Mouse (Mus musculus) forebrain, embryonic 16.5 days (tissue): ENCODE measurements around the gene Gm43518. TPM values are rescaled to one million over a fixed set of nuclear protein-coding genes. Genes with fewer than 3 reads are reported as not detected.

Experiments used
- ATAC-seq: fragments of 200-750 bp; cut with Nextera tagmentation; 2 replicates; pipeline ENCODE4 v1.8.0; 2017; ENCODE audit warnings: mild to moderate bottlenecking, moderate library complexity
- H3K27ac ChIP-seq: fragments of 300-500 bp; sonication (generic); 2 replicates; pipeline ENCODE4 v1.5.1; 2014; ENCODE audit warnings: low read length, control low read depth
- H3K27me3 ChIP-seq: fragments of 300-500 bp; sonication (generic); replicated peaks from 2 replicates; pipeline ENCODE4 v1.6.1; 2014; ENCODE audit warnings: low read length; ENCODE audit not compliant: control insufficient read depth, insufficient read depth
- H3K36me3 ChIP-seq: fragments of 300-500 bp; sonication (generic); 2 replicates; pipeline ENCODE4 v1.6.1; 2014; ENCODE audit not compliant: control insufficient read depth, insufficient read depth
- H3K4me1 ChIP-seq: fragments of 300-500 bp; sonication (generic); replicated peaks from 2 replicates; pipeline ENCODE4 v1.6.1; 2014; ENCODE audit warnings: low read length; ENCODE audit not compliant: control insufficient read depth, insufficient read depth
- H3K4me2 ChIP-seq: fragments of 300-500 bp; sonication (generic); 2 replicates; pipeline ENCODE4 v1.6.1; 2014; ENCODE audit warnings: mild to moderate bottlenecking, low read length, control low read depth
- H3K4me3 ChIP-seq: fragments of 300-500 bp; sonication (generic); replicated peaks from 2 replicates; pipeline ENCODE4 v1.5.1; 2014; ENCODE audit warnings: mild to moderate bottlenecking, low read length, control low read depth
- H3K9ac ChIP-seq: fragments of 300-500 bp; sonication (generic); replicated peaks from 2 replicates; pipeline ENCODE4 v1.6.1; 2014; ENCODE audit warnings: low read depth, low read length, control low read depth
- H3K9me3 ChIP-seq: fragments of 300-500 bp; sonication (generic); 2 replicates; pipeline ENCODE4 v1.6.1; 2016; ENCODE audit warnings: low read length; ENCODE audit not compliant: control insufficient read depth
- WGBS: fragments of 180-500 bp; shearing (Covaris S2); extraction: QIAGEN DNeasy Blood & Tissue Kit; methylation state at CpG from one replicate; pipeline ENCODE4 v1.1.7; 2014; 5-methylcytosine and 5-hydroxymethylcytosine counted together
- polyA plus RNA-seq: library from polyadenylated mRNA; unstranded; fragments of >200 nt; fragmentation: Nextera tagmentation; extraction: Ambion mirVana; gene quantifications from 2 replicates; pipeline ENCODE4 v1.2.1, GENCODE M21; 2015

Gm43518 gene
- polyA plus RNA-seq, 1 experiment from 2014 or later = 2.4 TPM

GRCm38 (mm10) chr5:123980521-123981249 is 53.5 kb downstream of the Gm43518 start:
- no peaks in the 10 kb centered on the region for H3K9me3 ChIP-seq
- peaks cover 5% of the 10 kb centered on the region; the same call in 1 of the 2 replicates for H3K4me1 ChIP-seq
- WGBS = 81% methylated on average over 9 of the region's 9 CpGs
- no peak overlapping the region for H3K27ac ChIP-seq
- H3K9ac ChIP-seq = no peak overlapping the region
- no peaks in the 10 kb centered on the region for H3K36me3 ChIP-seq
- H3K27me3 ChIP-seq = no peaks in the 10 kb centered on the region
- no peak for ATAC-seq
- no peak overlapping the region for H3K4me2 ChIP-seq
- H3K4me3 ChIP-seq = no peak overlapping the region

GRCm38 (mm10) chr5:123981250-123981554 is 54.0 kb downstream of the Gm43518 start:
- no peak overlapping the region for H3K4me2 ChIP-seq
- 73% methylated on average over 6 of the region's 6 CpGs for WGBS
- H3K27ac ChIP-seq = no peak overlapping the region
- H3K4me3 ChIP-seq = no peak overlapping the region
- no peaks in the 10 kb centered on the region for H3K9me3 ChIP-seq
- no peak overlapping the region for H3K9ac ChIP-seq
- ATAC-seq = no peak
- no peaks in the 10 kb centered on the region for H3K27me3 ChIP-seq
- 0 out of 2 replicates have a peak, but pooled peaks cover 3% of the 10 kb centered on the region for H3K4me1 ChIP-seq
- H3K36me3 ChIP-seq = no peaks in the 10 kb centered on the region

DNA sequence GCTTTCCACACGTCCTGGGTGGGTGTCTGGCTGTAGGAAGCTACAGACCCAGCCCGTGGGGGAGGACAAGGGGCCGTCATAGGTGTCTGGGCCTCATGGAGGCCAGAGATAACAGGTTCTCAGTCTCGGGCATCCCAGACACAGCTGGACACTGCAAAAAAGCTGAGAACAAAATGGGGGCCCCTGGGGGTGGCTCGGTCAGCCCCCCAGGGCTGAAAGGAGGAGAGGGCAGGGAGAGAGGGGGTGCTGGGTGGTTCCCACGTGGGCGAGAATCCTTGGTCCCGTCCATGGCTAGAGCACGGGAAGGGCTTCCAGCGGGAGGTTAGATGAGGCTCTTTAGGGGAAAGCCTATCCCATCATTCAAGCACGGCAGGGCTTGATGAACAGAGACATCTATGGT is 55.6 kb downstream of the Gm43518 start:
- Histone ChIP-seq H3K27ac (no peak overlapping the region), H3K36me3 (no peaks in the 10 kb centered on the region)

GRCm38 (mm10) chr5:123985434-123985833 is 58.2 kb downstream of the Gm43518 start:
- H3K9ac ChIP-seq = no peak overlapping the region
- 75% methylated on average over 9 of the region's 9 CpGs for WGBS
- H3K9me3 ChIP-seq = no peaks in the 10 kb centered on the region

More for the DNA sequence above, 55.6 kb downstream of the Gm43518 start:
- no peak for ATAC-seq
- no peak overlapping the region for H3K4me2 ChIP-seq
- WGBS = 86% methylated on average over 11 of the region's 11 CpGs
- no peaks in the 10 kb centered on the region for H3K27me3 ChIP-seq
- 0 out of 2 replicates have a peak, but pooled peaks cover 3% of the 10 kb centered on the region for H3K4me1 ChIP-seq
- no peak overlapping the region for H3K9ac ChIP-seq
- no peaks in the 10 kb centered on the region for H3K9me3 ChIP-seq
- H3K4me3 ChIP-seq = no peak overlapping the region

GRCm38 (mm10) chr5:123986925-123987324 is 59.7 kb downstream of the Gm43518 start:
- WGBS = 100% methylated on average over 2 of the region's 2 CpGs
- no peaks in the 10 kb centered on the region for H3K4me1 ChIP-seq
- no peak for ATAC-seq

More at GRCm38 (mm10) chr5:123985434-123985833, 58.2 kb downstream of the Gm43518 start:
- no peak overlapping the region for H3K27ac ChIP-seq
- no peaks in the 10 kb centered on the region for H3K36me3 ChIP-seq
- no peak overlapping the region for H3K4me2 ChIP-seq
- no peaks in the 10 kb centered on the region for H3K27me3 ChIP-seq
- no peak for ATAC-seq
- 0 out of 2 replicates have a peak, but pooled peaks cover 3% of the 10 kb centered on the region for H3K4me1 ChIP-seq
- H3K4me3 ChIP-seq = no peak overlapping the region

DNA sequence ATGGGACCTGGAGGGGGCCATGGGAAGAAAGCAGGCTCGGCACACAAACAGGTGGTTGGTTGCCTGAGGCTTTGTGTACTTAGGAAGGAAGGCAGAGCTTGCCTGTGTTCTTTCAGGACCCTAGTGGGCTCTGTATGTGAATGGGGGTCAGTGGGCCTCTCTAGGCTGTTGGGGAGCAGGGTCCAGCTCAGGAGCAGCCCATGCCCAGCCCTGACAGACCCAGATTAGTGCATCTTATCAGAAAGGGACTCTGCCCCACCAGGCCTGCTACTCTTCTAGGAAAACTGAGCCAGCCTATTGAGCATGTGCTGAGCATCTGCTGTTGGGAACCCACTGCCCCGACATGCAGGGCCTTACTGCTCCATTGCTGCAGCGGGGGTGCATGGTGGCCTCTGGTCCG is 60.3 kb downstream of the Gm43518 start:
- Histone ChIP-seq H3K9ac (no peak overlapping the region), H3K27me3 (no peaks in the 10 kb centered on the region), H3K4me1 (peaks cover 4% of the 10 kb centered on the region), H3K9me3 (no peaks in the 10 kb centered on the region), H3K4me2 (no peak overlapping the region), H3K27ac (no peak overlapping the region), H3K36me3 (no peaks in the 10 kb centered on the region), H3K4me3 (no peak overlapping the region)
- no peak for ATAC-seq
- 79% methylated on average over 4 of the region's 4 CpGs for WGBS

More at GRCm38 (mm10) chr5:123986925-123987324, 59.7 kb downstream of the Gm43518 start:
- Histone ChIP-seq H3K9me3 (no peaks in the 10 kb centered on the region), H3K4me2 (no peak overlapping the region), H3K4me3 (no peak overlapping the region), H3K27me3 (no peaks in the 10 kb centered on the region), H3K27ac (no peak overlapping the region), H3K9ac (no peak overlapping the region), H3K36me3 (no peaks in the 10 kb centered on the region)

Other genes with a start within 250 kb of the Gm43518 start
- 83.1 and 93.0 TPM in 2 replicates for gene Clip1, start 242.8 kb upstream of the Gm43518 start, polyA plus RNA-seq
- 92.7 and 96.1 TPM in 2 replicates for gene Zcchc8, start 206.3 kb upstream of the Gm43518 start, polyA plus RNA-seq
- gene Rsrc2, start 178.0 kb upstream of the Gm43518 start, polyA plus RNA-seq = 145 and 163 TPM in 2 replicates
- 12.6 and 12.8 TPM in 2 replicates for gene Kntc1, start 177.7 kb upstream of the Gm43518 start, polyA plus RNA-seq
- not detected in 2 replicates for gene Hcar2, start 61.9 kb upstream of the Gm43518 start, polyA plus RNA-seq
- 0.54 and 0.58 TPM in 2 replicates for gene Hcar1, start 47.4 kb upstream of the Gm43518 start, polyA plus RNA-seq
- 127 and 129 TPM in 2 replicates for gene Denr, start 20.2 kb upstream of the Gm43518 start, polyA plus RNA-seq
- 3.0 and 4.9 TPM in 2 replicates for gene Ccdc62, start 3.3 kb downstream of the Gm43518 start, polyA plus RNA-seq
- 33.3 and 35.7 TPM in 2 replicates for gene Hip1r, start 46.2 kb downstream of the Gm43518 start, polyA plus RNA-seq
- gene Vps37b, start 104.9 kb downstream of the Gm43518 start, polyA plus RNA-seq = 104 and 112 TPM in 2 replicates
- 11.3 and 13.4 TPM in 2 replicates for gene Abcb9, start 168.4 kb downstream of the Gm43518 start, polyA plus RNA-seq
- gene Ogfod2, start 184.9 kb downstream of the Gm43518 start, polyA plus RNA-seq = 37.4 and 38.6 TPM in 2 replicates
- 66.1 and 71.0 TPM in 2 replicates for gene Arl6ip4, start 188.7 kb downstream of the Gm43518 start, polyA plus RNA-seq